Mouse (Mus musculus): ENCODE measurements around the gene Ccdc148. TPM values are rescaled to one million over a fixed set of nuclear protein-coding genes. Genes with fewer than 3 reads are reported as not detected.

The Ccdc148 gene
- polyA plus RNA-seq, 1 experiment from 2014 or later: 3.7 TPM

GRCm38 (mm10) chr2:59170208-59170589 lies 9.7 kb upstream of the Ccdc148 start:
- Histone ChIP-seq H3K27ac (ENCODE audit: low read depth, low read length) (no peak overlapping the region), H3K4me3 (ENCODE audit: low read depth, low read length) (no peak overlapping the region), H3K4me2 (ENCODE audit: low read depth, low read length) (no peak overlapping the region), H3K4me1 (ENCODE audit: control insufficient read depth, insufficient read depth, low read length) (no peaks in the 10 kb centered on the region), H3K9me3 (ENCODE audit: control insufficient read depth, low read length) (no peaks in the 10 kb centered on the region), H3K9ac (replicated peaks; ENCODE audit: low read depth, low read length) (no peak overlapping the region), H3K27me3 (ENCODE audit: control insufficient read depth, insufficient read depth, low read length) (no peaks in the 10 kb centered on the region), H3K36me3 (ENCODE audit: control insufficient read depth, insufficient read depth, low read length) (no peaks in the 10 kb centered on the region)
- no peak for ATAC-seq (ENCODE audit: low read depth)
- WGBS: 90% methylated on average over 3 of the region's 3 CpGs

DNA sequence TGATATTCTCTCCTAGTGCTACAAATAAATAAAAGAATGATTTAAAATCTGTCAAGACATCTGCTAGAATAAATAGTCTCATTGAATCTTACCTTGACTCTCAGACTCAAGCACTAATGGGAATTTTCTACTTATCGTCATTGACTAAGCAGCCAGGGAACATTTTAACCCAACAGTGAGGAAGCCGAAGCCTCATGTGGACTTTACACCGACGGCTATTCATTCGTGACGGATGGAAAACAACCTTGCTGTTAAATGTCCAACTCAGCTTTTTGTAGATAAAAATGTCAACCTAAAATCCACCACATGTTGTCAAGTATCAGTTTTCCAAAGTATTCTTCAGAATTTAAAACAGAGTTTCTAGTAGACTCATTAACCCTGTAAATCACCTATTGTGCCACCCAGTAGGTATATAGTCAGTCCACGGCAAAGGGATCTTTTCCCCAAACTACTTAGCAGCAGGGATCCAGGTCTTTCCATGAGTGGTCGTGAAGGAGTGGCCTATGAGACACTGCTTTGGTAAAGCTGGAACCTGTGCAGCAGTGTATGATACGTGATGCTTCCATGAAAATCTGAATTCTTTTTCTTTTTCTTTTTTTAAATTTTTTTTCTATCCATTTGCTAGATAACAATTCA lies 9.2 kb upstream of the Ccdc148 start:
- H3K4me2 ChIP-seq (ENCODE audit: low read depth, low read length): no peak overlapping the region
- no peak overlapping the region for H3K9ac ChIP-seq (replicated peaks; ENCODE audit: low read depth, low read length)
- 77% methylated on average over 9 of the region's 9 CpGs for WGBS
- H3K27me3 ChIP-seq (ENCODE audit: control insufficient read depth, insufficient read depth, low read length): no peaks in the 10 kb centered on the region
- ATAC-seq (ENCODE audit: low read depth): no peak
- no peaks in the 10 kb centered on the region for H3K36me3 ChIP-seq (ENCODE audit: control insufficient read depth, insufficient read depth, low read length)
- no peaks in the 10 kb centered on the region for H3K9me3 ChIP-seq (ENCODE audit: control insufficient read depth, low read length)
- H3K27ac ChIP-seq (ENCODE audit: low read depth, low read length): no peak overlapping the region
- H3K4me3 ChIP-seq (ENCODE audit: low read depth, low read length): no peak overlapping the region
- no peaks in the 10 kb centered on the region for H3K4me1 ChIP-seq (ENCODE audit: control insufficient read depth, insufficient read depth, low read length)

DNA sequence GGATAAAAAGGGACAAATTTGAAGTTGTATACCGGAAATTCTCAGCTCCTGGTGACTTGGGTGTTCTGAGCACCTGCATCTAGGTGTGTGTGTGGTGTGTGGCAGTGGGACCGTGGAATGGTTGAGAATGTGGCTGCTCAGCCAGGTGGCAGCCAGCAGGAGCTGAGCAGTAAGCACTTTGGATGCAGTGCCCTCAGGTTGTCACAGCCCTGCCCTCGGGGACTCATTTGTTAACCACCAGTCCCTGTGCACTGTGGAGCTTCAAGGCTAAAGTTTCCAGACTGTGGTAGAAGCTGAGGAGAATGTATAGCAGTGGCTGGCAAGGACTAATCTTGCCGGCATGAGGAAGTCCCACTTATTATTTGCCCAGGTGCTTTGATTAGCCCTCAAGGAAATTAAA lies 7.3 kb upstream of the Ccdc148 start:
- no peaks in the 10 kb centered on the region for H3K9me3 ChIP-seq (ENCODE audit: control insufficient read depth, low read length)

GRCm38 (mm10) chr2:59166976-59167375 lies 6.5 kb upstream of the Ccdc148 start:
- ATAC-seq (ENCODE audit: low read depth): no peak
- Histone ChIP-seq H3K27me3 (ENCODE audit: control insufficient read depth, insufficient read depth, low read length) (no peaks in the 10 kb centered on the region), H3K4me3 (ENCODE audit: low read depth, low read length) (no peak overlapping the region), H3K4me1 (ENCODE audit: control insufficient read depth, insufficient read depth, low read length) (peaks cover 9% of the 10 kb centered on the region), H3K9me3 (ENCODE audit: control insufficient read depth, low read length) (no peaks in the 10 kb centered on the region), H3K4me2 (ENCODE audit: low read depth, low read length) (no peak overlapping the region), H3K36me3 (ENCODE audit: control insufficient read depth, insufficient read depth, low read length) (no peaks in the 10 kb centered on the region), H3K9ac (replicated peaks; ENCODE audit: low read depth, low read length) (no peak overlapping the region), H3K27ac (ENCODE audit: low read depth, low read length) (no peak overlapping the region)
- 77% methylated on average over 4 of the region's 4 CpGs for WGBS

More for the DNA sequence above, 7.3 kb upstream of the Ccdc148 start:
- Histone ChIP-seq H3K4me2 (ENCODE audit: low read depth, low read length) (no peak overlapping the region), H3K36me3 (ENCODE audit: control insufficient read depth, insufficient read depth, low read length) (no peaks in the 10 kb centered on the region), H3K9ac (replicated peaks; ENCODE audit: low read depth, low read length) (no peak overlapping the region), H3K27me3 (ENCODE audit: control insufficient read depth, insufficient read depth, low read length) (no peaks in the 10 kb centered on the region), H3K4me3 (ENCODE audit: low read depth, low read length) (no peak overlapping the region), H3K4me1 (ENCODE audit: control insufficient read depth, insufficient read depth, low read length) (peaks cover 5% of the 10 kb centered on the region), H3K27ac (ENCODE audit: low read depth, low read length) (no peak overlapping the region)
- WGBS: 74% methylated on average over 4 of the region's 4 CpGs
- ATAC-seq (ENCODE audit: low read depth): no peak

- 32% methylated on average over 8 of the region's 8 CpGs for WGBS
- Histone ChIP-seq H3K27me3 (ENCODE audit: control insufficient read depth, insufficient read depth, low read length) (no peaks in the 10 kb centered on the region), H3K4me2 (ENCODE audit: low read depth, low read length) (peak overlapping the region; percentile 67), H3K4me3 (ENCODE audit: low read depth, low read length) (peak overlapping the region; percentile 83), H3K27ac (ENCODE audit: low read depth, low read length) (no peak overlapping the region; the same call in 1 of the 2 replicates), H3K4me1 (ENCODE audit: control insufficient read depth, insufficient read depth, low read length) (peaks cover 9% of the 10 kb centered on the region), H3K36me3 (ENCODE audit: control insufficient read depth, insufficient read depth, low read length) (no peaks in the 10 kb centered on the region), H3K9me3 (ENCODE audit: control insufficient read depth, low read length) (no peaks in the 10 kb centered on the region), H3K9ac (replicated peaks; ENCODE audit: low read depth, low read length) (peak overlapping the region; percentile 83; the same call in 1 of the 2 replicates)
- no peak for ATAC-seq (ENCODE audit: low read depth)
Measured at GRCm38 (mm10) chr2:59162285-59162600, 1.8 kb upstream of the Ccdc148 start.

GRCm38 (mm10) chr2:59161441-59162284 lies 1.2 kb upstream of the Ccdc148 start:
- under 1% methylated on average over 74 of the region's 74 CpGs for WGBS

GRCm38 (mm10) chr2:59161021-59161440 lies 548 bp upstream of the Ccdc148 start:
- Histone ChIP-seq H3K36me3 (ENCODE audit: control insufficient read depth, insufficient read depth, low read length) (no peaks in the 10 kb centered on the region), H3K9me3 (ENCODE audit: control insufficient read depth, low read length) (no peaks in the 10 kb centered on the region), H3K27me3 (ENCODE audit: control insufficient read depth, insufficient read depth, low read length) (no peaks in the 10 kb centered on the region), H3K4me2 (ENCODE audit: low read depth, low read length) (peak overlapping the region; percentile 67), H3K4me1 (ENCODE audit: control insufficient read depth, insufficient read depth, low read length) (peaks cover 9% of the 10 kb centered on the region), H3K4me3 (ENCODE audit: low read depth, low read length) (peak overlapping the region; percentile 83), H3K9ac (replicated peaks; ENCODE audit: low read depth, low read length) (peak overlapping the region; percentile 83), H3K27ac (ENCODE audit: low read depth, low read length) (peak overlapping the region; percentile 60)
- WGBS: under 1% methylated on average over 48 of the region's 58 CpGs
- peak; percentile 62 for ATAC-seq (ENCODE audit: low read depth)

More at GRCm38 (mm10) chr2:59161441-59162284, 1.2 kb upstream of the Ccdc148 start:
- H3K4me3 ChIP-seq (ENCODE audit: low read depth, low read length): peak overlapping the region; percentile 83
- H3K9me3 ChIP-seq (ENCODE audit: control insufficient read depth, low read length): no peaks in the 10 kb centered on the region
- H3K9ac ChIP-seq (replicated peaks; ENCODE audit: low read depth, low read length): peak overlapping the region; percentile 83
- peak overlapping the region; percentile 60 for H3K27ac ChIP-seq (ENCODE audit: low read depth, low read length)
- no peaks in the 10 kb centered on the region for H3K36me3 ChIP-seq (ENCODE audit: control insufficient read depth, insufficient read depth, low read length)
- no peaks in the 10 kb centered on the region for H3K27me3 ChIP-seq (ENCODE audit: control insufficient read depth, insufficient read depth, low read length)
- peak overlapping the region; percentile 67 for H3K4me2 ChIP-seq (ENCODE audit: low read depth, low read length)
- peaks cover 9% of the 10 kb centered on the region for H3K4me1 ChIP-seq (ENCODE audit: control insufficient read depth, insufficient read depth, low read length)
- peak; percentile 70 for ATAC-seq (ENCODE audit: low read depth)

GRCm38 (mm10) chr2:59159961-59160604 lies 400 bp downstream of the Ccdc148 start:
- ATAC-seq (ENCODE audit: low read depth): peak; percentile 15
- Histone ChIP-seq H3K9ac (replicated peaks; ENCODE audit: low read depth, low read length) (peak overlapping the region; percentile 17; the same call in 1 of the 2 replicates), H3K4me2 (ENCODE audit: low read depth, low read length) (peak overlapping the region; percentile 61), H3K27ac (ENCODE audit: low read depth, low read length) (peak overlapping the region; percentile 29; the same call in 1 of the 2 replicates), H3K36me3 (ENCODE audit: control insufficient read depth, insufficient read depth, low read length) (no peaks in the 10 kb centered on the region), H3K4me1 (ENCODE audit: control insufficient read depth, insufficient read depth, low read length) (peaks cover 9% of the 10 kb centered on the region), H3K4me3 (ENCODE audit: low read depth, low read length) (peak overlapping the region; percentile 83), H3K9me3 (ENCODE audit: control insufficient read depth, low read length) (no peaks in the 10 kb centered on the region), H3K27me3 (ENCODE audit: control insufficient read depth, insufficient read depth, low read length) (no peaks in the 10 kb centered on the region)
- under 1% methylated on average over 16 of the region's 16 CpGs for WGBS

DNA sequence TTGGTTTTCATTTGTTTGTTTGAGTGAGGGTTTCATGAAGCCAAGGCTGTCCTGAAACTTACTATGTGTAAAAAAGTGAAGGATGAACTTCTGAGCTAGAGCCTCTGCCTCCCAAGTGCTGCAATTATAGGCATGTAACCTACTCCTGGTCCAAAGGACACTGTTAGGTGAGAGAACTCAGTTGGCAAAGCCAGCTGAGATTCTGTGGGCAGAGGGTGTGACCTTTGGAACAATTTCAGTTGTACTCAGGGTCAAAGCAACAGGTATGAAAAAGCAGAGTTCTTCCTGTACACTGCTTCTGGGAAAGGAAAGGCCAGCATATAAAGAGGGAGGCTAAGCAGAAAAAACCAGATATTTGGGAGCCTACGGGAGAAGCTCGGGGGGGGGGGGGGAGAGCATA lies 2.4 kb downstream of the Ccdc148 start:
- 57% methylated on average over 2 of the region's 2 CpGs for WGBS
- Histone ChIP-seq H3K4me1 (ENCODE audit: control insufficient read depth, insufficient read depth, low read length) (peaks cover 7% of the 10 kb centered on the region; the same call in 1 of the 2 replicates), H3K9ac (replicated peaks; ENCODE audit: low read depth, low read length) (no peak overlapping the region), H3K27me3 (ENCODE audit: control insufficient read depth, insufficient read depth, low read length) (no peaks in the 10 kb centered on the region), H3K9me3 (ENCODE audit: control insufficient read depth, low read length) (no peaks in the 10 kb centered on the region), H3K4me3 (ENCODE audit: low read depth, low read length) (no peak overlapping the region), H3K27ac (ENCODE audit: low read depth, low read length) (no peak overlapping the region), H3K36me3 (ENCODE audit: control insufficient read depth, insufficient read depth, low read length) (no peaks in the 10 kb centered on the region), H3K4me2 (ENCODE audit: low read depth, low read length) (no peak overlapping the region)
- ATAC-seq (ENCODE audit: low read depth): no peak
